Mouse (Mus musculus) skeletal muscle tissue, adult 2 months (tissue): ENCODE measurements at regions not wholly inside any gene's neighbourhood (a gene's known extent, or its start where the extent isn't known, plus 50 kb on each side); places are given as distances from the start of the nearest gene placed in this dataset.

ENCODE experiments used
- DNase-seq: peaks from one replicate; pipeline ENCODE4 v3.0.0-alpha.2; 2012; ENCODE audit warnings: low read depth, low spot score

DNA sequence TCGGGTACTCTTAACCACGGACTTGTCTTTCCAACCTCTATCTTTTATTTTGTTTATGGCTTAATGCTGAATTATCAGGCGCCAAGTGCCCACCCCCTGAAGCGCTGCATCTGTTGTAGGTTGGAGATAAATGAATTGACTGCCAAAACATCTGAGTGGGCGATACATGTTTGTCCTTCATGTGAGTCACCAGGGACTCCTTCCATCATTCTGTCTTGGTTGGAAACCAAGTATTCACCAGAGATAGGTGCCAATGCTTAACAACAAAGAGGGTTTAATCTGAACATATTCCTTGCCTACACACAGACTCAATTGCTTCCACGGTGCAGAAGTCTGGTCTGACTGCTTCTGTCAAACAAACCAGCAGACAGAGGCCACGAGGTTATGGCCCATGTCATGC lies 203.6 kb downstream of the Rpap3 start:
- DNase-seq: no peak

DNA sequence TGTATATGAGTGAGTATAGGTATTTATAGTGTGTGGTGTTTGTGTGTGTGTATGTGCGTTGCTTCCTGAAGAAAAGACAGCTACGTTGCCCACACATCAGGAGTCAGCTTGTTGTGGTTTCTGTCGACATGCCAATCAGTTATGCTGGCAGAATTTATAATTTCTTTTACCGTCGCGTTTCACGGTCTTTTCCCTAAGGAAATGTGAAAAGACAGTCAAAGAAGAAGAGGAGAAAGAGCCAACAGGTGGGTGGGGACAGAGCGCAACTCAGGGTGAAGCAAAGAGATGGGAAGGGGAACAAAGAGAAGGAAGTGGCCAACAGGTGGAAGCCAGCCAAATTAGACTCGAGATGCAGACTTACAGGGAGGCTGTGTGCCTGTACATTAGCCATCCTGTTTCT lies 204.2 kb downstream of the Rpap3 start:
- DNase-seq: no peak

DNA sequence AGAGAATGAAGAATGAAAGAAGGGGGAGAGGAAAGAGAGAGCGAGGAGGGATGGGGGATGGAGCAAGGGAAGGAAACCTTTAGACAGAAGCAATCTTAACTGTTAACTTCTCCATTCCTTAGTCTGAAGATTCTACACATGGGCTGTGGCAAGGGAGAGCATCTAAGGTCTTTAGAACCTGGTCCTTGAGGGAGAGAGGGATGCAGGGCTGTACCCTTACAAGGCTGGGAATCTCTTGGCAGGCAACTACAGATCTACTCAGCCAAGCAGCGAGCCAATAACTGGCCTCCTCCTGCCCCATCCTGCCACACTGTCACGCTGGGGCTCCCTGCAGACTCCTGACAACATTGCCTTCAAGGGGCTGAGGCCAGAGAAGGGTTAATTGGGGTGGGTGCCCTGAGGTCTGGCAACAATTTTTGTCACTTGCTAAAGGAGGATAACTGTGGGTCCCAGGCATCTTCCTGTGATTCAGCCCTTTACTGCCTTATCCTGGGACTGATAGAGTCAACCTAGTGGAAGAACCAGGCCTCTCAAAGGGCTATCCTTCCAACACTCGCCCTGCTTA lies 205.7 kb downstream of the Rpap3 start:
- DNase-seq: no peak

DNA sequence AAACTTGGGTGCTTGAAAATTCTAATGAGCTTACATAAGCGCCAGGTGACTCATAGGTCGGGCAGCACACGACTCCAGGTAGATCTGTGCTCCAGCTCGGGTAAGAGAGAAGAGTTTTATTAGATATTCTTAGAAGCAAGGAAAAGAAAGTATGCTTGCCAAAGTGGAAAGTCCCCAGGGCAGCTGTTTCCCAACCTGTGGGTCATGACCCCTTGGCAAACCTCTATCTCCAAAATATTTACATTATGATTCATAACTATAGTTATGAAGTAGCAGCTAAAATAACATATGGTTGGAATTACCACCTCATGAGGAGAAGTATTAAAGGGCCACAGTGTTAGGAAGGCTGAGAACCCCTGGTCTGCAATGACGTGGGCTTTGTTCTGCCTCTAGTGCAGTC lies 206.4 kb downstream of the Rpap3 start:
- DNase-seq: no peak

DNA sequence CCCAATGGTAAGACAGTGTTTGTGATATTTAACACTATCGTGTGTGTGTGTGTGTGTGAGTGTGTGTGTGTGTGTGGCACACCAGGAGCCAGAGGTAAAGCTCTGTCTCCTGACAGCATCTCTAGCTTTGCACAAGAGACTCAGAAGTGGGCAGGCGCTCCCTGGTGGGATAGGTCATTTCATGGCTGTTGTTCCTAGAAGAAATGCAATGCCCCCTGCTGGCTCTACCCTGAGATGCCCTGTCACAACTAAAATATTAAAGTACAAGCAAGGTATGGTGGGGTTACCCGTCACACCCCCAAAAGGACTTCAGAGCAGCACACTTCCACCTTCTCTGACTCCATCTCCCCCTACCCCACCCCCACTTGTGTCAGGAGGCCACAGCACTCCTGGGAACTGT lies 207.2 kb downstream of the Rpap3 start:
- no peak for DNase-seq

DNA sequence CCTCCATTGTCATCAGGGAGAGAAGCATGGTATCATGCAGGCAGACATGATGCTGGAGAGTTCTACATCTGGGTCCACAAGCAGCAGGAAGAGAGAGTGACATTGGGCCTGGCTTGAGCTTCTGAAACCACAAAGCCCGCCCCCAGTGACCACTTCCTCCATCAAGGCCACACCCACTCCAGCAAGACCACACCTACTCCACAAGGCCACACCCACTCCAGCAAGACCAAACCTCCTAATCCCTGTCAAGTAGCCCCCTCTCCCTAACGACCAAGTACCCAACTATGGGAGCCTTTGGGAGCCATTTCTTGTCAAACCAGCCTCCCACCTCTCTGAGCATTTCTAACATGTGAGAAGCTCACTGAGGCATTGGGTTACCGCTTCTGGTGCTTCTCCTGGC lies 209.6 kb downstream of the Rpap3 start:
- no peak for DNase-seq

DNA sequence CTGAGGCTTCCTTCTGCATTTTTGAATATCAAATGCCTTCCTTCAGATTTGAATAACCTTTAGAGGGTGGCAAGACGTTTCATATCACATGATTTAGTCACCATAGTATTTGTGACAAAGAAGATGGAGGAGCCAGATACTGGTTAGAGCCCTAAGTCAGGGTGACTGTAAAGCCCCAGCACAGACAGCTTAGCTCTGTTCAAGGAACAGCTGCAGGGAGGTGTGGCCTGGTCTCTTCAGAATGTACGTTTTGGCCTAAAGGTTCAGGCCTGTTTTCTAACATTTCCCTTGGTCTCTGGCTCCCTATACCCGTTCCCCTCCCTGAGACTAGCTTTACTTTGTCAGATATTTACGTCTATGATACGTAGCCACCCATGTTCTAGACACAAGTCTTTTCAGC lies 212.3 kb downstream of the Rpap3 start:
- no peak for DNase-seq

DNA sequence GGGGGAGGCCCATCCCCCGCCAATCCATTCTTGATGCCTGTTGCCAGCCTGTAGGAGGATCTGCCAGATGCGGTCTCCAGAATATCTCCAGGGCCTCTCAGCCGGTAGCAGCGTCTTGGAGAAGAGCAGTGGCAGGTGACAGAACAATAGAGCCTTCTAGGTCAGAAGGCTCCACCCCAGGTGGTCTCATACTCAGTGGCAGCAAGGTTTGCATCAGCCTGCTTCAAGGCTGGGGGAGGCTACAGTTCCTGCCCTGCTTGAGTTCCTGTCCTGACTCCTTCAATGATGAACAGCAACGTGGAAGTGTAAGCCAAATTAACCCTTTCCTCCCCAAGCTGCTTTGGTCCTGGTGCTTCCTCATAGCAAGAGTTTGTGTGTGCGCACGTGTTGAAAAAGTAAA lies 213.8 kb downstream of the Rpap3 start:
- no peak for DNase-seq

DNA sequence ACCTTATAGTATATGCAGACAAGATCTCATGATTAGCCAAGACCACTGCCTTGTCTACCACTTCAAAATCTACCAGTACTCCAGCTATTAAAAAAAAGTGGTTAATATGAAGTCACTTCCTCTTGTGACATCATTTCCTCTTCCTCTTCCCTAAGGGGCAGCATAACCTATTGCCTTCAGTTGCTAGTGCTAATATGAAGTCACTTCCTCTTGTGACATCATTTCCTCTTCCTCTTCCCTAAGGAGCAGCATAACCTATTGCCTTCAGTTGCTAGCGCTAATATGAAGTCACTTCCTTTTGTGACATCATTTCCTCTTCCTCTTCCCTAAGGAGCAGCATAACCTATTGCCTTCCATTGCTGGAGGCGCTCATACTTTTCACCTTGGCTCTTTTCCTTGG lies 218.2 kb downstream of the Rpap3 start:
- DNase-seq: no peak

DNA sequence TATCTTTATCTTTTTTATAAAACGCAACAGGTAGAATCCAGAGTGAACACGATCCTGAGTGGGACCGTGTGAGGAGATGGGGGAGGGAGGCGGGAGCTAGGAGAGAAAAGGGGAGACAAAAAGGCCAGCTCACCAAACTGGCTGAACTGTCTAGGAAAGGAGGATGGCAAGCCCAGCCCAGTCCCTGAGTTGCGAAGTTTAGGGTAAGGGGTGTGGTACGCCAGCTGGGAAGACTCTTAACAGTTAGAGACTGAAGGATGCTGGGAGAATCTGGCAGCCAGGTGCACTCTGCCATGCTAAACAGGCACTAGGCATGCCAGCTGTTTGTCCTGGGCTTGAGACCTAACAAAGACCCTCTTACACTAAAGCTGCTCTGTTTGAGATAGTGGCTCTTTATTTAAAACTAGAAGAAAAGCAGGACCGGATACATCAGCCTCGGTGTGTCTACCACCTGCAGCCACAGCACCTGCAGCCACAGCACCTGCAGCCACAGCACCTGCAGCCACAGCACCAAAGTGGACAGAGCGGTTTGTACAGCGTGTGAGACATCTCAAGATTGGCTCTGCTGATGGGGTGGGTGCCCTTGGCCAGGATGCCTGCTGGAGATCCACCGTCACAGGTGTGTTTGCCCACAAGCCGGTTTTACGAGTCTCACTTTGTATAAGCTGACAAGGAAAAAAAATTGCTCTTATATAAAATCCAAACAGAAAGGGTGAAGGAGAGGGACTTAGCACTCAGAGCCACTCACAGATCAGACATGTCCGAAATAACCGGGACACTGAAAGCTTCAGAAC lies 225.1 kb upstream of the Amigo2 start:
- no peak for DNase-seq

DNA sequence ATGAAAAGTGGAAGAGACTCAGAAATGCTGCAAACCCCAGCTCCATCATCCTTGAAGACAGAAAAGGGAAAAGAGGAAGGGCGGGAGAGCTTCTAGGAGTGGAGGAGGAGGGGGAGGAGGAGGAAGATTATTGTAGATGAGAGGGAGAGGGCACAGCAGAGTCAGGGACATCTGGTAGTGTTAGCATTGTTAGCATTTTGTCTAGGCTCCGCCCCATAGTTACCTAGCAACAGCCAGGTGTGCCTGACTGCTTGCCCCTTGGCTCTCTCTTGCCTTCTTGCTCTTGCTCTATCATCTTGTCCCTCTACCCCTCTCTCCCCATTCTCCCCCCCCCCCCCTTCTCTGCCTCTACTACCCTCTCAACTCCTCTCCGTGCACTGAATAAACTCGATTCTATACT lies 224.4 kb upstream of the Amigo2 start:
- DNase-seq: no peak

DNA sequence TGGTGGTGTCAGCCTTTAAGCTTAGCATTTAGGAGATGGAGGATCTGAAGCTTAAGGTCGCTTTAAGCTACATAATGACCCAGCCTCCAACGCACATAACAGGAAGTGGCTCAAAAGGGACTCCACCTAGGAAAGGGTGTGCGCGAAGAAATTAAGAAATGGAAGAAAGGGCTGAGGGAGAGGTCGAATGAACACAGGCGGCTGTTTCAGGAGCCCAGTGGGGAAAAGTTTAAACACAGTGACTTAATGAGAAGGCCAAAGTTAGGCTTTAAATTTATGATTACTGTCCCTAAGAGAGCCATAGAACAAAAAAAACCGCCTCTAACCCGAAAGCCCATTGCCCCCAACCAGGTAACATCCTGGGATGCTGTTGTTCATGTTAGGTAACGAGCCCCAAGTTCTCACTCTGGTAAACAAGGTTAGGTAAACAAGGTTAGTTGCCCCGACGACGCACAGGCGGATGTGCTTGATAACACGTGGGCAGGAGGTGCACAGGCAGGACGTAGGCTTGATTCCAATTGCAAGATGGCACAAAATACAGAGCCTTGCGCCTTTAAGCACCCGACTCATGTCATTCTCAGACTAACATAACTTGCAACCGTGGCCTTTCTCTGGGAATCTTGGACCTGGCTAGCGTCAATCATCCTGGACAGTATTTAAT lies 222.7 kb upstream of the Amigo2 start:
- peak; percentile 14 for DNase-seq

DNA sequence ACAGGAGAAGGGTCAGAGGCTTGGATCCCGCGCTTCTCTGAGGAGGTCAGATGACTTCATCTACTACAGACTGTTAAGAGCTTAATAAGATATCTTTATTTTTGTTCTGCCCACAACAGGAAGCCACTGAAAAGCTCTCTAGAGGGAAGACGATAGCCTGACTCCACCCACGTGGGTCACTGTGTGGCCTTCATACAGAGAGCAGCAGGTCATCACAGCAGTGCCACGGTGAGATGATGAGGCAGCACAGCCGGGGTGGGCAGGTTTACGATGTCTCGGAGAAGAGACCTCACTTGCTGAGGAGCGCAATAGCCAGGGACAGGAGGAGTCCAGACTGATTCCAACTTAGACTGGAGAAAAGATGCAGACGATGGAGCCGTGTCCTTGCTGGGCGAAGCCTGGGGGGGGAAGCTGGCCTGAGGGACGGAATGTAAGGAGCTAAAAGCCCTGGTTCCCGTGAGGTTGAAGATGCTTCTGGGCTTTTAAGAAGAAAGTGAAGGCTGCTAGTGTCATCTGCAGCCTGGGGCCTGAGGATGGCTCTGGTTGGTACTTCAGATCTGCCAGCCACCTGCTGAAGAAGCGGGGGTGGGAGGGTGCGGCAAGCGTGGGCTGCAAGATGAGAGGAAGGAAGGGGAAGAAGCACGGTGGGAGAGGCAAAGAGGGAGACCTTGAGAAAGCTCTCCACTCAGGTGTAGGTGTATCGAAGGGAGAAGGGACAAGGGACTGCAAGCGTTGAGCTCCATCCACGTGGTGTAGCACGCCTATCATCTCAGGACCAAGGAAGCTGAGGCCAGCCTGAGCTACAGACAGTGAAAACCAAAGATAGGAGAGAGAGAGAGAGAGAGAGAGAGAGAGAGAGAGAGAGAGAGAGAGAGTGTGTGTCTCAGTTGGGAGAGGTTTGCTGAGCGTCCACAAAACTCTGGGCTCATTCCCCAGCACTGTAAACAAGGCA lies 221.9 kb upstream of the Amigo2 start:
- DNase-seq: peak; percentile 18

DNA sequence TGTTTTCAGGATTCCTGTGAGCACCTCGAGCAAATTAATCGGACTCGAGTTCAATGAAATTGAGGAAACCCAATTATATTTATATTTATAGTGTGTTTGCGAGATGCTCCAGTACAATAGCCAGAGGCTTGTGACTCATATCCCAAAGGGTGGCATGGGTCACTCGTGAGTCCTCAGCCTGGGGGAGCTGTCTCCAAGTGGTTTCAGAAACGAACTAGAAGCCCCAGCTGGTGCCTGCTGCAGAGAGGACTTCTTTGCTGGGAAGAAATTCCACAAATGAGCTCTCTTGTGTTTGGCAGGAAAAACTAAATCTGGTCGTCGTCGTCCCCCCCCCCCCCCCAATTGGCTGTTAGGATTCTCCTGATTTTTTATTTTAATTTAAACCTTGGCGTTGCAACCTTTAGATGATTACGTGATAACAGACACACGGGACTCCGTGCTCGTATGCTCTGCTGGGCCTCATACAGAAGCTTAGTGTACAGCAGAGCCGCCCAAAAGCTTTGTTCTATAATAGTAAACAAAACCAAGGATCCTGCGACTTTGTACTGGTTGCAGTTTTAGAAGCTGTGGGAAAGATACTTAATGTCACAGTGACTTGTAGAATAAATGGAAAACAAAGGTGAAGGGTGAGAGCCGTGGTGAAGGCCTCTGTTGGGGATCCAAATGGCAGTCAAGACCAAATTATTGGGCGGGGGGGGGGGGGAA lies 220.8 kb upstream of the Amigo2 start:
- no peak for DNase-seq

DNA sequence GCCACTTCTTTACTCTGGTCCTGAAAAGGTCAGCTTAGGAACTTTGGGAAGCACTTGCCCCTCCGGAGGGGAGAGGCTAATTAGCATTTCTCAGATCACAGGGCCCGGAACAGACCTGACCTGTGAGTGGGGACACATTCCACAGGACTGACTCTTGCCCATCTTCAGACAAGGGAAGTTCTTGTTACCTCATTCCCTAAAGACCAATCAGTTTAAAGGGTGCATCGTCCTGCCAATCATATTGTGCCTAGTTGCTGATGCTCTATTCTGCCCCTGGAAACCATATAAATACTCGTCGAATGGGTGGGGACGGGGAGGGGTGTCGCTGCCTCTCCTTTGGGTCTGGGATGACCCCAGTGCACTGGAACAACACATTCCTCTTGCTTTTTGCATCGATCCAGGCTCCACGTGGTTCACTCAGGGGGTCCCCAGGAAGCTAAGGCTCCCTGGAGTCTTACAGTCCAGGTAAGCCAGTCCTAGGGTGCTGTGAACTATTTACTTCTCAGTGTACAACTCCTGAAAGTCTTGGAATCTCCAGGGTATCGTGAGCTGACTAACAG lies 219.9 kb upstream of the Amigo2 start:
- no peak for DNase-seq

DNA sequence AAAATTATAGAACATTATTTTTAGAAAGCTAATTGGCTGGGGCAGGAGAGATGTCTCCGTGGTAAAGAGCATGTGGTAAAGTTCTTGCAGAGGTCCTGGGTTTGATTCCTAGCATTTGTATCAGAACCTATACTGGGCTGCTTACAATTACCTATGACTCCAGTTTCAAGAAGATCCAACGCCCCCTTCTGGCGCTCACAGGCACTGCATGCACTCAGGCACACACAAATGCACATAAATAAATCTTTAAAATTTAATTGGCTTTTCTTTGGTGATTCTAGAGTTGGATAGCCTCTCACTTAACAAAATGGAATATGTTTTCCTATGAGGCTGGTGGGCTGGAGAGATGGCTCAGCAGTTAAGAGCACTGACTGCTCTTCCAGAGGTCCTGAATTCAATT lies 219.0 kb upstream of the Amigo2 start:
- no peak for DNase-seq

DNA sequence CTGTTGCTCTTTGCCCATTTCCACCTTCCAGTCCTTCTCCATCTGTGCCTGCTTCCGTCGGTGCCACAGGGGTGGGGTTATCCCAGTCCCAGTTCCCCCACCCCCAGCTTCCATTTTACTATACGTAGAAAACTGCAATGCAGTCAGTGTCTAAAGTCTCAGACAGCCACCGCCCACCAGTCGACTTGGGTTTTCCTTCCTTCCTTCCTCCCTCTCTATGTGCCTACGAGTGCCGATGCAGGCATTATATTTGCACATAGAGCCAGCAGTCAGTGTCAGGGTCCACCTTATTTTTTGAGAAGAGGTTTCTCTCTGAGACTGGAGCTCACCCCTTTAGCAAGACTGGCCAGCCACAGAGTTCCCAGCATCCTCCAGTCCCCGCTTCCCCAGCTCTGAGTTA lies 218.3 kb upstream of the Amigo2 start:
- DNase-seq: no peak

DNA sequence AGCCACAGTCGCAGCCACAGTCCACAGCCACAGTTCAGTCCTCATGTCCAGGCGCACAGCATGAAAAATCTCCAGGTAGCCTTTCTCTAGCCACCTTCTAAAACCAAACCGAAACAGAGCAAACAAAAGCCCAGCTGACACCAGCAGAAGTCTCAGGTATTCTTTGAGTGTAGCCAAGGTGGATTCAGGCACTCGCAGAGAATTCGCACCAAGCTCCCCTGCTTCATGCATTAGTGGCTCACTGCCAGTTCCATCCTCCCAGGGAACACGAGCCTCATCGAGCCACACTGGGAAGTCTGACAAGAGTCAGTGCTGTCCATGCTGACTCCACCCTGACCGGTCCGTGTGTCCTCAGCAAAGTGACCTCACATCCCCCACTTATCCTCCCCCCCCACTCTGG lies 217.7 kb upstream of the Amigo2 start:
- peak; percentile 7 for DNase-seq

DNA sequence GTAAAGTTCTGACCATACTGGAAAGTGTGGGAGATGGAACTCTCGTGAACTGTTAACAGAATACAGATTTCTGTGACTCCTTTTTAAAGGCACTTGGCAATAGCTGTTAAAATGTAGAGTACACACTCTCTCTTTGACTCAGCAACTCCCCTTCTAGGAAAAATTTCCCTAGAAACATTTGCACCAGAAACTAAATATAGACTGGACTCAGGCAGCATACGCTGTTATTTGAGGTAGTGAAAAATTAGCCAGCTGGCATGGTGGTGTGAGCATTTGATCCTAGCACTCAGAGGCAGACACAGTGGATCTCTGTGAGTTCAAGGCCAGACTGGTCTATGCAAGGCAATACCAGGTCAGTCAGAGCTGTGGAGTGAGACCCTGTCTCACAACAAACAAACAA lies 215.5 kb upstream of the Amigo2 start:
- peak; percentile 12 for DNase-seq

DNA sequence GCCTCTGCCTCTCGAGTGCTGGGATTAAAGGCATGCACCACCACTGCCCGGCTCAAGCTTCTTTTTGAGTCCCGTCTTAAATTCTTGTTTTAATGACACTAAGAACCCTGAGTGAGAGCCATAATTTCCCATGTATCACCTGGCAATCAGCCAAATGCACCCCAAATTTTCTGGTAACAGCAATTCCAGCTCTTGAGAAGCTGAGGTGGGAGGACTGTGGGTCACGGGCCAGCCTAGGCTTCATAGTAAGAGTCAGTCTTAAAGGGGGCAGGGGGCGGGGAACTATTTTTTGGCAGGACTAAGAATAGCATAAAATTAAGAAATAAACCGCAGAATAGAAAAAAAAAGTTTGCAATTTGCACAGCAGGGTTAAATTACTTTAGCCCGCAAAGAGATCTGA lies 214.9 kb upstream of the Amigo2 start:
- no peak for DNase-seq

DNA sequence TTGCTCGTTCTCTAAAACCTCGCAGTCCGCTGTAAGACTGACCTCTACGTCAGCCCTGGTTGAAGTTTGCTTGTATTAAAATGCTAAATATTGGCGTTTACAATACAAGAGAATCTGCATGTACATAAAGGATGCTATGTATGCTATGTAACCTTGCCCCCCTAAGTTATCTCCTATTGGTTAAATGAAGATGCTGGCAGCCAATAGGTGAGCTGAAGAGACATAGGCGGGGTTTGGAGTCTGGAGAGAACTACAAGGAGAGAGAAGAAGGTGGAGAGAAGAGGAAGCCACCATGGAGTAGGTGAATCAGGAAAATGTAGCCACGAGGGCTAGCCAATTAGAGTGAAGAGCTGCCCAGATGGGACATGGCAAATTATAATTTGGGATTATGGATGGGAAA lies 214.0 kb upstream of the Amigo2 start:
- no peak for DNase-seq
